Mouse (Mus musculus) cerebellum, adult 2 months (tissue): ENCODE results near the gene Nsl1.

ENCODE experiments used
- CTCF ChIP-seq: fragments of 200-500 bp; IDR thresholded peaks from 2 replicates; pipeline ENCODE4 v1.5.1; 2011; ENCODE audit warnings: low read depth, mild to moderate bottlenecking, control low read depth, low read length, moderate library complexity, borderline replicate concordance; ENCODE audit not compliant: insufficient read depth
- POLR2A ChIP-seq: fragments of 200-500 bp; IDR thresholded peaks from 2 replicates; pipeline ENCODE4 v1.6.1; 2011; ENCODE audit warnings: low read length, control low read depth, borderline replicate concordance; ENCODE audit not compliant: insufficient read depth

GRCm38 (mm10) chr1:191114868-191115267 is 52.1 kb downstream of the Nsl1 start:
- no peak for TF ChIP-seq POLR2A
- no peak for TF ChIP-seq CTCF
